Mouse (Mus musculus) olfactory bulb, adult 2 months (tissue): ENCODE data around the gene Supt4a.

Experiments used
- CTCF ChIP-seq: fragments of 200-500 bp; IDR thresholded peaks from 2 replicates; pipeline ENCODE4 v1.5.1; 2012; ENCODE audit warnings: low read depth, mild to moderate bottlenecking, low read length, moderate library complexity; ENCODE audit not compliant: insufficient read depth
- POLR2A ChIP-seq: fragments of 200-500 bp; IDR thresholded peaks from 2 replicates; pipeline ENCODE4 v1.6.1; 2012; ENCODE audit warnings: mild to moderate bottlenecking, low read depth, low read length, moderate library complexity; ENCODE audit not compliant: insufficient read depth

DNA sequence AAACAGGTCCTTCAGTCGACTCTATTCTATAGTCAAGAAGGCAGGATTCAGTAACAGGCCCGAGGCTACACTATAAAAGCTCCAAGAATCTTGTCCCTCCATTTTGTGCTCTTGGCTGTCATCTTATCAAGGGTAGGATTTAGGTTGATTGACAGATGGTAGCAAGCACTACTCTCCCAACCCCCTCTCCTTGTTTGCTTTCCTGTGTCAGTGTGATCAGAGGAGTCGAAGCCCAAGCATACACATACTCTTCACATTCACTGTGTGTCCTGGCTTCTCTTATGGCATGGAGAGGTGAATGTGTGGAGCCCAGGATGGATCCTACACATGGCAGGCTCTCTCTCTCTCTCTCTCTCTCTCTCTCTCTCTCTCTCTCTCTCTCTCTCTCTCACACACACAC, 13.2 kb downstream of the Supt4a start:
- TF ChIP-seq POLR2A (no peak), CTCF (no peak)
